Mouse (Mus musculus): ENCODE results near the gene Kcns1.

The Kcns1 gene

DNA sequence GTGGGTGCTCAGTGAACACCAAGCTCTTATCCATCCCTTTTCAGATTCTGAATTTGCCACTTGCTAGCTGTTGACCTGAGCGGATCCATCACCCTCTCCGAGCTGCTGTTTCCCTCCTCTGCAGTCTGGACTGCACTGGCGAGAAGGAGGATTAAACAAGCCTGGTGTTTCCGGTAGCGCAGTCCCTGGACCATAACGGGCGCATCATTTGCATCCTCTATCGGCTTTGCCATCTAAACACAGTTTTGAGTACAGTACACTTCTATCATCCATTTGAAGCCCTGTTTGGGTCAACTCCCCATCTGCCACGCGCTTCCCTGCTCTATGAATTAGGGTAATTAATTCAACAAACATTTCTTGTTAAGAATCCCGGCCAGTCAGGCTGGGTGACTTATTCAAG is 587 bp downstream of the Kcns1 start:
- no peak for DNase-seq (ENCODE audit: low spot score in 2 of 2)

DNA sequence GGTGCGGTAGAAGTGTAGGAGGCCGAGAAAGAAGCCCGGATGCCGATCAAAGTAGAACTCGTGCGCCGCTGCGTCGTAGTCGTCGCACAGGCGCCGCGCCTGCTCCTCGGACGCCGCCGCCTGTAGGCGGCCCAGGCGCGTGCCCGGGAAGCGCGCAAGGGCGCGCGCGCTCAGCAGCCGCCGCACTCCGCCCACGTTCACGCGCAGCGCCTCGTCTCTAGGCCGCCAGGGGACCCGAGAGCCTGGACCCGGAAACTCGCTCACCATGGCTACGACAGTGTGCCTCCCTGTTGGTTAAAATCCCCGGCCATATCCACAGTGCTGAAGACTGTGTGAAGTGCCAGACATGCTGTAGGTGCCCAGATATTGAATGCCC is 2.4 kb downstream of the Kcns1 start:
- no peak for DNase-seq (ENCODE audit: low spot score in 2 of 2)

DNA sequence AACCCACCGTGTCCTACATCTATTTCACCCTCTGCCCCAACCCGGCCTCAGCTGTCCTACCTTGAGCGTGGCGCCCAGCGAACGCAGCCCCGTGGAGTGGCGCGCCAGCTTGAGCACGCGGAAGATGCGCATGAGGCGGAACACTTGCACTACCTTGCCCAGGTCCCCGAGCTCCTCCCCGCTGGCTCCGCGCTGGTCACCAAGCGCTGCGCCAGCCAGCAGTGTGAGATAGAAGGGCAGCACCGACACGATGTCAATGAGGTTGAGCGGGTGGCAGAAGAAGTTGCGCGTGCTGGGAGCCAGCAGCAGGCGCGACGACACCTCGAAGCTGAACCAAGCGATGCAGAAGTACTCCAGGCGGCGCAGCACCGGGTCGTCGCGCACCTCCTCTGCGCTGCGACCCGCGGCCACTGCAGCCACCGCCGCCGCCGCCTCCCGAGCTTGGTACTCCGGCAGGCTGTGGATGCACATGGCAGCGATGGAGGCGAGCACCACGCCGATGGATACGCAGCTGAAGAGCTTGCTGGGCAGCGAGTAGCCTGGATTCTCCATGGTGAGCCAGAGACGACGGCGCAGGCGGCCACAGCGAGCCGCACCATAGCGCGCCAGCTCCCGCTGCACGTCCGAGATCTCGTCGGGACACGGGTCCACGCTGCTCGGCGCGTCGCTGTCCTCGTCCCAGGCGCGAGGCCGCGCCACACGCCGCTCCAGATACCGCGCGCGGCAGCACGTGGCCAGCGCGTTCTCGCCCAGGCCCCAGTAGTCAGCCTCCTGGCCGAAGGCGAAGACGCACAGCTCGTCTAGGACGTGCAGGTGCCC is 3.0 kb downstream of the Kcns1 start:
- no peak for DNase-seq (ENCODE audit: low spot score in 2 of 2)

DNA sequence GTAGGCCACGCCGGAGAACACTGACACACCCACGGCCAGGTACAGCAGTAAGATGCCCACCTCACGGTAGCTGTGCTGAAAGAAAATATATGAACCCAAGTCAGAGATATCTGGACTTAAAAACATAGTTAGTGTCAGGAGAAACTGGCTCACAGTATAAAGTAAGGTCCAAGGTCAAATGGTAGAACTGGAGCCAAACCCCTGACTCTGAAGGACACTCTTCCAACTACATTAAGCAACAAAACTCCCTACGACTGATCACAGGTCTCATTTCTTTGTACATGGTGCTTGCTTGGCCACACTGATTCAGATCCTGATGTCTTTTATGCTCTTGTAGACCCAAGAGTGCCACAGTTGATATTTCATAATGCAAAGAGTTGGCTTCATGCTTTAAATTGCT is 6.0 kb downstream of the Kcns1 start:
- DNase-seq (ENCODE audit: low spot score in 2 of 2), result no peak

DNA sequence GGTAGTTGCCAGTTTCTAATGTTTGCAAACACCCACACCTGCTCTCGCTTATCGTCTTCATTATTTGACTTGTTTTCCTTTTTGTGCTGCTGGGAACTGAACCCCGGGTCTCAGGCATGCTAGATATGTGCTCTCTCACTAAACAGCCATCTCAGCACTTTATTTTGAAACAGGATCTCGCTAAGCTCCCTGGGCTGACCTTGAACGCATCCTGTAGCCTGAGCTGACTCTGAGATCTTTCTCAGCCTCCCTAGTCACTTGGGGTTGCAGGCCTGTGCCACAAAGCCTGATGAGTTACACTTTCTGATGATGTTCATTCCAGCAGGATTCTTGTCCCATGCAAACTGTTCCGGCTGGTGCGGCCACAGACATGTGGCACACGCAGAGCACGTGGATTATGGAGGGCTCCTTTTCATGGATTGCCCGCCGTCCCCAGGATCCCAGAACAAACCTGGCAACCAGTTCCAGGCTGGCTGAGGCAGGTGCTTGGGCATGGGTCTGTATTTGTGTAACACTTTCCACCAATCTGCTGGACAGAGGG is 9.3 kb downstream of the Kcns1 start:
- DNase-seq (ENCODE audit: low spot score in 2 of 2), result no peak

DNA sequence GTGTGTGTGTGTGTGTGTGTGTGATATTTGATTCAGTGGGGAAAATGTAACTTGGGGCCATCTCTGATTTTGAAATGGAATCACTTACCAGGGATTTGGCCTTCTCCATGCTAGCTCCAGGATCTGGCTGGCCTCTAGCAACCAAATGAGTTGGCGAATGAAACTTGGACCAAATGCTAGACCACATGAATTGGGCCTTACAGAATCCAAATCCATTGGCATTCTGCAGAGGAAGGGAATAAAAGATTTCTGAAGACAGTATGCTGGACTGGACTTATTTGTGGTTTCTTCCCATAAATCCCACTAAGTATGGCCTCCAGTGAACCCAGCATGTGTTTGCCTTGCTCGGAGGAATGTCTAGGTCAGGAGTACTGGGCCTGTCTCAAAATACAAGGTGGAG is 12.1 kb downstream of the Kcns1 start:
- DNase-seq (ENCODE audit: low spot score in 2 of 2), result no peak

DNA sequence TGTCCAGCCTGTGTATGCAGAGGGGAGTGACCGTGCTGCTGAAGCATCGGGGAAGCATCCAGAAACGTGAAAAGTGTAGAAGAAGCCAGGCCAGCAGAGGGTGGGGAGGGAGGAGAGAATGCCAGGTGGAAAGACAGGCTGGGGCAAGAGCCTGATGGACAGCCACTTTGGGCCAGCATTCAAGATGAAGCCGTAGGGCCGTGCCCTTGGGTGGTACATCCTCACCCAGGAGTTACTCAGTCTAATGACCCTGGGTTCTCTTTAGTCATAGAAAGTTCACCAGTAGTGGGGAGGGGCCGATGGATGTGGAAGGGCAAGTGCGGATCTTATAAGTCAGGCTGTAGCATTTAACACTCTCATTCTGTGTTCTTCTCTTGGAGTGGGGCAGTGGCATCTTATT is 14.8 kb downstream of the Kcns1 start:
- no peak for DNase-seq (ENCODE audit: low spot score in 2 of 2)

DNA sequence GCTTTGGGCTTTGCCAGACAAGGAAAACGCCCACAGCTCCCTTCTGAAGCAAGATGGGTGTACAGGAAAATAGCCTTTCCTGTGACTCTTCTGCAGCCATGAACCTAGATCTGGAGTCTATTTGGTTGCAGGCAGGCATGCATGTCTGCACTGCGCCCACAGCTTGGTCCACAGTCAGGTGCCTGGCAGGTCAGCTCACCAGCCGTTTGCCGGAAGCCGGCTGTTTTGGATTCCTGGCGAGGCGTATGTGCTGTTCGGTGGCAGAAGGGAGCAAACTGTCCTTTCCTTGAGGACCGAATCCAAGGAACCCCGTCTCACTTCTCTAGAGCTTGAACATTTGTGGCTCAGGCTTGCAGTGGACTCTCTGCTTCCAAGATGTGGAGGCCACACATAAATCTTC is 16.9 kb downstream of the Kcns1 start:
- DNase-seq (ENCODE audit: low spot score in 2 of 2), result no peak

DNA sequence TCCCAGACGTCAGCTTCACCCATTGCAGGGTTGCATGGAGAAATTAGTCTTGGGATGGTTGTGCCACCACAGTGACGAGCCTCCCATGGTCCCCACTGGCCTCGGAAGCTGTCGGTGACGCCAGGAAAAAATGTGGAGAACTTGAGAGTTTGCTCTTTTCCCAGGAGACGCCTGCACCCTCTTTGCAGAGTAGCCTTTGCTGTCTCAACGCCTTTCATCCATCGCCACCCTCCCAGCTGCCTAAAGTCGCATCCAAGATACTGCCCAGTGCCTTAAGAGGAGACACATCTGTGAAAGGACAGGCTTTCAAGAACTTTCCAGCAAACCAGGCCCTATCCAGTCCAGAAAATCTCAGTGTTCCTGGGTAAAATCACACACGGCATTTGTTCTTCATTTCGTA is 18.6 kb downstream of the Kcns1 start:
- DNase-seq (ENCODE audit: low spot score in 2 of 2), result no peak

DNA sequence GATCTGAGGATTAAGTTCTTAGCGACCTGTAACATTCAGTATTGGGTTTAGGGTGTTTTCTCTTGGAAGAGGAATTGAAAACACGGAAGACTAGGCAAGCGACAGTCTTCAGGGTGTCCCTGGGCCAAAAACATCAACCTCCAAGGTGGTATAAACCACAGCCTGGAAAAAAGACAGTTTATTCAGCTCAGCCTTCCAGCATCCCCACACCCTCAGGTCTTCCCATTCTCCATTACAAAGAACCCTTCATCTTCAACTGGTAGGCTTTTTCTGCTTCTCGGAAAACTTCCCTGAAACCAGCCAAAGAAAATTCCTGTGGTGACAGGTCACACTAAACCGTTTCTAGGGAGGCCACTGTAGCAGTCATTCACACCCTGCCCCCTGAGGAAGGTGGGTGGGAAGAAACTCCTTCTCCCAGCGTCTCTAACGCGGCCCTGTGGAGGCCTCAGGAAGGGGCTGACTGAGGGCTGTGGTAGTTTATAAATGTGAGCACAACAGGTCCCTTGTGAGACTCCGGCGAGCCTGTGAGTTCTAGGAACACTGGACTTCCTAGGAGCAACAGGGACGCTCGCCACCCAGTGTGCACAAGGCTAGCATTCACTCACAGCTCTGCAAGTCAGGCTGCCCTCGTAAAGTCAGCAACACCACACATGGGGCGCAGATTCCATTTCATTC is 20.7 kb downstream of the Kcns1 start:
- DNase-seq (ENCODE audit: low spot score in 2 of 2), result no peak

DNA sequence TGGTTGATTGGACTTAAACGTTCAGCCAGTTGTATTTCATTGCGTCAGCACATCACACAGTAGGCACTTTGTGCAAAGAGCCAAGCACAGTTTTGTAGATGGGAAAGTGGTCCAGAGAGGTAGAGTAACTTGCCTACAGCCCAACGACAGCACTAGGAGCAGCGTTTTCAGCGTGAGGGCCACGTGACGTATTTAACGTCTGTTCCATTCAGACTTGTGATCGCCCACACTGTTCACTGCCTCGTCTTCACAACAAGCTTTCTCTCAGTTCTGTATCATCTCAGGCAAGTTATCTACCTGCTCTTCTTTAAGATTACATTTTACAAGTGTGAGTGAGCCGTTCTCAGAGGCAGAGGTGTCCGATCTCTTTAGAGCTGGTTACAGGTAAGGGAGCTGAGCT is 24.4 kb downstream of the Kcns1 start:
- no peak for DNase-seq (ENCODE audit: low spot score in 2 of 2)

DNA sequence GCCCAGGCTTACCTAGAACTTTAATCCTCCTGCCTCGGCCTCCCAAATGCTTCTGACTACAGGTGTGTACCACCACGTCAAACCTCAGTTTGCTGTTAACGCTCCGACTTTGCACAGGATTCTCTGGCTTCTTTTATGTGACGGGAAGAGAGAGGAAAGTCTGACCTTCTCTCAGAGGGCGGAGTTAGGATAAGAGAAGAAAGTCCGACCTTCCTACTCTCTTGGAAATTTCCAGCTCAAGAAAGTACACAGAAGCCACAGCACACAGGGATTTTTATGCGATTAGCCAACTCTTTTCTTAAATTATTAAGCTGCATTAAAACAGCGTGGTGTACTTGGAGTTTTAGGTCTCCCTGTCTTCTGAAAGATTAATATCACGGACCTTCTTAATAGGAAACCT is 26.4 kb downstream of the Kcns1 start:
- DNase-seq (ENCODE audit: low spot score in 2 of 2), result no peak

DNA sequence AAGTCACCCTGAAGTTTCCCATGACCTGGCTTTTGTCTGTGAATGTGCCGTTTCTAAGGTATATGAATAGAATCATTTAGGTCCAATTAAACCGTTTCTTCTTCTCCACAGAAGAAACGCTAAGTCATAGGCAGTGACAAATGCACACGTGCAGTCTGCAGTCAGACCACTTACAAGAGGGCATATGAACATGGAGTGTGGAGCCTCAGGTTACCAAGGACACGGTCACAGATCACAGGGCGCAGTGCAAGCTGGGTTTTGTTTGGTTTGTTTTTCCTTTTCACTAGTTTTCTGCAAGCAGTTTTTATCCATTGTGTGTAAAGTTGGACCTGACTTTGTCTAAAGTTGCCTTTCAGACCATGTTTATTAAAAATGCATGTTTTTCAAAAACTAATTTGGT is 26.9 kb downstream of the Kcns1 start:
- no peak for DNase-seq (ENCODE audit: low spot score in 2 of 2)

DNA sequence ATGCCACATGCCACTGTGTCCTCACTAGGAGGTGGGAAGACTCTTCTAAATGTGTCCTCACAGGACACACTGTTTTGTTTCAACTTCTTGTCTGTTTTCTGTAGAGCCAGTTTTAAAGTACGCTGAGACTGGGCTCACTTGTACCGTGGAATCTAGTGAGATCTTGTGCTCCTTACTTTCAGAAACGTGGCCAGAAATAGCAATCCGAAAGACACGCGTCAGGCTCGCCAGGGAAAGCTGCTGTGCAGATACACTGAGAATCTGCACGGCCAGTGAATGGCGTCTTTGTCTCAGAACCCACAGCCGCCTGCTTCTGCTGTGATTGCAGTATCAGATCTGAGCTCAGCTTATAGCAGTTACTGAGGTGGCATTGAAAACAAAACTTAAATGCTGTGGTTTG is 28.9 kb downstream of the Kcns1 start:
- DNase-seq (ENCODE audit: low spot score in 2 of 2), result peak in 1 of 2 experiments; percentile 43

DNA sequence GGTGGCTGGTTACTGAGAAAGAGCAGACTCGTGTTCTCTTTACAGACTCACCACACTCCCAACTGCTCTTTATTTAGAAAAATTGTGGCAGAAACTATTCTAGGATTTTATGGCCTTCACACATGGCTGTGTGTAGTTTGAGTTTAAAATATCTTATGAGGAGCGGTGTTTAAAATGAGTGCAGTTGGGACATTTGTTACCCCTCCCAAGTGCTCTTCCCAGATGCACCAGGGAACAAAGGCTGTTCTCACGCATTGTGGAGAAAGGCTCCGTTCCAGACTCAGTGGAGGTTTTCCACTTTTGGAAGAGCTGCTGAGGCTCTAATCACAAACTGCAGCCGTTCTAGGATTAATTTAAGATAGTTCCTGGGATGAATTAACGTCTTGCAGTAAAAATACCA is 33.2 kb downstream of the Kcns1 start:
- no peak for DNase-seq (ENCODE audit: low spot score in 2 of 2)

DNA sequence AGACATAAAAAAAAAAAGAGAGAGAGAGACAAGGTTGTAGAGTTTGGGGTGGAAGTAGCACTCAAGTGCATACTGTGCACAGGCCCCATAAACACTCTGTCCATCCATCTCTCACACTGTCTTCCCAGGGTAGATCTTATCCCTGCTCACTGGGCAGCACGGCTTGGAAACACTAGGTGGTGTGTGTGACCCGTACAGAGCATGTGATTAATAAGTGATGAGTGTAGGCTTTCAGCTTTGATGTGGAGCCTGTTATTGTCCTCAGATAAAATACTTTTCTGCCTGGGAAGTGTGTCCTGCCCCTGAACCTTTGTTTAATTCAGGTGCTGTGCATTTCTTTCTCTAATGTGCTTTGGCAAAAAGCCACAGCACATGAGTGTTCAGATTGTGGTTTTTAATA is 34.5 kb downstream of the Kcns1 start:
- no peak for DNase-seq (ENCODE audit: low spot score in 2 of 2)

DNA sequence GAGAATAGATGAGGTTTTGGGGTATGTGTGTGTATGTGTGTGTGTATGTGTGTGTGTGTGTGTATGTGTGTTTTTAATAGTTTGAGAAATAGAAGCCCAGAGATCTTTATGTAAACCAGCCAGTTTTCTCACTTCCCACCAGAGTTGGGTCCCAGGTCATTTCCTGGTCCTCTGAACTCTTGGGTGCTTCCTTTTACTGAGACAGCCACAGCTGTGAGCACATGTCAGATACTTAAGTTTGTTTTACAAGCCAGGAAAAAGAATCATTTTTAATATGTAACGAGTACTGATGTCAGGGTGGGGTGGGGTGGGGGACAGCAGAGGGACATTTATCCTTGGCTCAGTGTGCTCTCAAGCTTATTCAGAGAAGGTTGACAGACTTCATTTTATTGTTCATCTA is 35.5 kb downstream of the Kcns1 start:
- no peak for DNase-seq (ENCODE audit: low spot score in 2 of 2)

DNA sequence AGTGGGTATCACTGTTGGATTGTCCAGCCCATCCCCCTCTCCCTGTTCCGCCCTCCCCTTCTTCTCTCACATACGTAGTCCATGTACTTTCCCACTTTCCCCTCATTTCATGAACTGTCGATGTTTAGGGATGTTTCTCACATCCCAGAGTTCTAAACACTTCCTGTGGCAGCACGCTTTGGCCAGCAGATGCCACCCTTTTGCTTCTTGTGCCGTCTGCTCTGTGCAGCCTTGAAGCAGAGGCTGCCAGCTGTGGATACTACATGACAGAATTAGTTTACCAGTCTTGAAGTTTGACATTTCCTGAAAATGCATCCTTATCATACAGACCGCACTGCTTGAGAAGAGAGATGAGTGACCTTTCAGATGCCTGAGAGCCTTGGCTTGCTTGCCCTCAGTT is 36.4 kb downstream of the Kcns1 start:
- DNase-seq (ENCODE audit: low spot score in 2 of 2), result no peak

DNA sequence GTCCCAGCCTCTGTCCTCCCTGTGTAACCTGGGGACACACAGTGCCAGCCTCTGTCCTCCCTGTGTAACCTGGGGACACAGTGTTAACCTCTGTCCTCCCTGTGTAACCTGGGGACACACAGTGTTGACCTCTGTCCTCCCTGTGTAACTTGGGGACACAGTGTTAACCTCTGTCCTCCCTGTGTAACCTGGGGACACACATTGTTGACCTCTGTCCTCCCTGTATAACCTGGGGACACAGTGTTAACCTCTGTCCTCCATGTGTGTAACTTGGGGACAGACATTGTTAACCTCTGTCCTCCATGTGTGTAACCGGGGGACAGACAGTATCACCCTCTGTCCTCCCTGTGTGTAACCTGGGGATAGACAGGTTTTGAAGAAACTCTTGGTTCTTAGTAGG is 39.3 kb downstream of the Kcns1 start:
- no peak for DNase-seq (ENCODE audit: low spot score in 2 of 2)

DNA sequence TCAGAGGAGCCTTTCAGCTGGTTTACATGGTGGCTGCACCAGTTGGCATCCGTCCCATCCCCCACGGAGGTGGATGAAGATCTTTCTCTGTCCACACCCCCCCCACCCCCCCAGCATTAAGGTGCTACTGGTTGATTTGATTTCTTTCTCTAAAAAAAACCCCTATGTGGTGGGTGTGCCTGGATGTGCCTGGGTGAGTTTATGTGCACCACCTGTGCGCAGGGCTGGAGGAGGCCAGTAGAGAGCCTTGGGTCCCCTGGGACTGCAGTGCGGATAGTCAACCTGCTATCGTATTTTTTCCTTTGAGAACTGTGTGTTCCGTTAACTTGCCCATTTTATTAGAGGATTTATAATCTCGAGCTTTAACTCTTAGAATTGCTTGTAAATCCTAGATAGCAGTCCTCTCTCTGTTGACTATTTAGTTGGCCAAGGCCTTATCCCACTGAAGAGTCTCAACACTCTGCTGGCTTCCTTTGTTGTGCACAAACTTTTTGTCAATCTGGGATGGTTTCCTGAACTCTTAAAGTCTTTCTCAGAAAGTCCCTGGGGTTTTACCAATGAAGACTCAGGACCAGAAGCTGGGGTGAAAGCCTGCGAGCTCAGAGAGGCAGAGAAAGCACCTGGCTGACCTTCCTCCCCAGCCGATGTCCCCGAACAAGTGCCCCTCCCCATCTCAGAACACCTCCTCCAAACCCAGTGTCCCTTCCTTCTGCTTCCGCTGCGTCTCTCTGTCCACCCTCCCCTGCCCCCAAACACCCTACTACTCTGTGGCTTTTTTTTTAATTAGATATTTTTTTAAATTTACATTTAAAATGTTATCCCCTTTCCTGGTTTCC is 42.1 kb downstream of the Kcns1 start:
- DNase-seq (ENCODE audit: low spot score in 2 of 2), result no peak

DNA sequence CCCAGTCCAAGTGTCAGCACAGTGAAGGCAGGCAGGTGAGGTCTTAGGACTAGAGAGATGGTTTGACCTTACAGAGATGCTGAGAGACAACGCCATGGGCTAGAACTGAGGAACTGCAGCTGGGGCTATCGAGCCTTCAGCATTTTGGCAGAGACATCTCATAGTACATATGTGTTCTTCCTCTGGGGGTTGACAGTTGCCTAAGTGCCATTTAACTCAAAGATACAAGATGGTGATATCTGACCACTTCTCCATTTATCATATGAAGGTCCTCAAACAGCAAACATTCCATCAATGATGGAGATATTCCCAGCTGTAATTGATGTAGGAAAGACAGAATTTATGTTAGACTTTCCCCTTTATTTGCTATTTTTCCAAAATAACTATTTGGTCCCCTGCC is 43.6 kb downstream of the Kcns1 start:
- no peak for DNase-seq (ENCODE audit: low spot score in 2 of 2)

DNA sequence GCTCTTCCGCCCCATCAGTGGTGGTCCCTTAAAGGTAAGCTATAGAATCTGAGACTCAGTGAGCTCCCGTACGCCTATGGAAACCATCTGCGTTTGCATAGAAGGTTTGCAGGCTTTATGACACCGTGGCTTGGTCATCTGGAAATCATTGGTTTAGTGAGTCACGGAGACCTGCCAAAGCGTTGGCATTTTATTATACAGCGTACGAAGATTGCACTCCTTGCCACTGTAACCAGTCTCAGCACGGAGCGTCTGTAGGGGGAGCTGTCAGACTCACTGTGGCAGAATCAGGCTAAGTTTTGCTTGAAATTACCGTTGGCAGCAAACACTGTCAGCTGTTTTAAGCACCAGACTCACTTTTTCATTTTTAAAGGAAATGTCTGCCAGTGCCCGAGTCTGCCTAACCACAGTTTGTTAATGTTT is 44.4 kb downstream of the Kcns1 start:
- peak; percentile 42 to 44 for DNase-seq (ENCODE audit: low spot score in 2 of 2)

Data from frontal cortex, postnatal 14 days (tissue).